Mouse (Mus musculus) monocyte, adult 2 months (primary cell): ENCODE data around the gene Selenoo.

Experiments used
- DNase-seq, 2 experiments: peaks; one replicate each; pipeline ENCODE4 v3.0.0; 2022; ENCODE audit warnings: low spot score in 2 of 2, low read depth in 1 of 2

Gene Selenoo

GRCm38 (mm10) chr15:89147895-89148294 lies 59.0 kb downstream of the Selenoo start:
- no peak for DNase-seq

GRCm38 (mm10) chr15:89148496-89149270 lies 59.8 kb downstream of the Selenoo start:
- no peak for DNase-seq

GRCm38 (mm10) chr15:89149271-89150040 lies 60.6 kb downstream of the Selenoo start, which contains the start of gene Mapk11:
Mapk11 (minus strand) TSS chr15:89149628.
- DNase-seq, result no peak
